Mouse (Mus musculus) heart, postnatal 14 days (tissue): ENCODE measurements around the gene Esp4. TPM values are rescaled to one million over a fixed set of nuclear protein-coding genes. Genes with fewer than 3 reads are reported as not detected.
"Not testable (repeated sequence)": the region's sequence is repeated elsewhere in the genome, so short reads cannot be mapped to it uniquely, and the experiment has no call there.

Experiments used
- DNase-seq, 2 experiments: peaks; one replicate each; pipeline ENCODE4 v3.0.0; 2021 to 2022
- intact Hi-C: fragments of 180-260 bp; cut with DNase I; formaldehyde crosslinking; loops from one replicate; pipeline ENCODE4 v1.15.1; 2025
- long read RNA-seq, 2 experiments: library from polyadenylated mRNA; stranded (forward); transcript quantifications; one replicate each; pipeline ENCODE4 v2.0.0; 2021
- total RNA-seq, 2 experiments: library from RNA; stranded (reverse); gene quantifications; 2 replicates each; pipeline ENCODE4 v1.2.3; 2021

Esp4 gene
- total RNA-seq = not detected
- long read RNA-seq, experiment 1 = 0 reads
- long read RNA-seq, experiment 2 = 0 reads

- DNase-seq = no peak
- intact Hi-C loops = no loop called here
Measured at GRCm38 (mm10) chr17:40598294-40598693, at the start of gene Esp4. Esp4 (plus strand) TSS chr17:40598594.

DNA sequence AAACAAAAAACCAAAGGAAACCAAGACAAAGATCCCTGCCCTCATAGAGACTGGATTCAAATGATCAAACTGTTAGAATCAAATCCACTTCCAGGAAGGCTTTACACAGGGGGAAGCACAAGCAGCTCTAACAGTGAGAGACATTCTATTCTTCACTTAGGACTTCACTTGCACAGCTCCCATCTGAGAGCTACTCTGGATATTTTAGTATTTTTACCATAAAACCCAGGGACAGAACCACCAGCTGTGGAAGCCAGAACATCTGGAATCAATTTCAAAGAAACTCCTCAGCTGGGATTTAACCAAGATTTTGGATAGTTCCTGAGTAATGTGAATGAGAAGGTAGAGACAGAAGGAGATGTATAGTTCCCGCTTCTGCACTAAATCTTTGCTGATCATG lies 44.9 kb upstream of the Esp4 start:
- intact Hi-C loops = no loop called here
- DNase-seq = no peak

DNA sequence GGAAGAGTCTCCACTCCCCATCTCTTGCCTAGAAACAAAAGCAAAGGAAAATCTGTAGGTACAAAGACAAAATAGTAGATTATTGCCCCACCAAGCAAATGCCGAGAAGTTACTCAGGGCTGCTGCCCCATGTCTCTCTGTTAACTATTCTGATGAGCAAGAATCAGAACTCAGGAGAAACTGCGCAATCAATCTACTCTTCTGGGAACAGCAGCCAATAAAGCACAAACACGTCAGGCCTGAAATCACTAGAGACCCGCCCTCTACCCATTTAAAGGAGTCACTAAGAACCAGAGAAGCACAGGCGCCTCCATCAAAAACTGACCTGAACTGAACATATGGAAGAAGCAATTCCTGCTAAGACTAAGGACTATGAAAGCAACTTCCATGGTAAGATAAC lies 37.2 kb upstream of the Esp4 start, which contains the start of gene Esp6:
Gene Esp6 (plus strand): TSS at position 301 of the 400 bp plus-strand sequence.
- no peak for DNase-seq
- intact Hi-C loops = no loop called here

DNA sequence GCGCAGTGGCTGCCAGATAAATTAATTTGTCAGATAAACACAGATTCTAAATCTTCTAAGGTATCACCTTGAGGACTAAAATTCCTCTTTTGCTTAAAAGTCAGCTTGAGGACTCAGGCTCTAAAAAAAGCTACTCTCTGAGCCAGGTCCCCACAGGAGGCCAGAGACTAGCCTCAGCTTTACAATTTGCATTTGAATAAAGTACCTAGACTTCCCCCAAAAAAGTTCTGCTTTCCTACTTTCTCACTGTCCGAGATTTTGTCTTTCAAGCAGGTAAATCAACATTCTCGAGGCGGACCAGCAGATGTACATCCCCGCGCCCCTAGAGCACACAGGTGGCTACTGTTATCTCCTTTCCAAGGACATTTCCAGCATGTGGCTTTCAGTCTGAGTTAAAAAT lies 14.5 kb upstream of the Esp4 start:
- DNase-seq, intact Hi-C loops: not testable (repeated sequence)

GRCm38 (mm10) chr17:40591297-40591696 lies 7.1 kb upstream of the Esp4 start:
- DNase-seq = no peak
- intact Hi-C loops = no loop called here

DNA sequence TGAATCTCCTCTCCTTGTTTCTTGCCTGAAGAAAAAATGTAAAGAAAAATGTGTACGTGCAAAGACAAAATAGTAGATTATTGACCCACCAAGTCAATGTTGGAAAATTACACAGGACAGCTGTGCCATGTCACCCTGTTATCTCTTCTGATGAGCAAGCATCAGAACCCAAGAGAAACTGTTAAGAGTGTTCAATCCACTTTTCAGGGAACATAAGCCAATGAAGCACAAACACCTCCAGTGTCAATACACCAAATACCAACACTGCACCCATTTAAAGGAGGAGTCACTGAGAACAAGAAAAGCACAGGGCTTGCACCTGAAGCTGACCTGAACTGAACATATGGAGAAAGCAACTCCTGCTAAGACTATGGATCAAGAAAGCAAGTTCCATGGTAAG lies 33.4 kb downstream of the Esp4 start, which contains the start of gene Esp3:
Gene Esp3 (plus strand): TSS at position 301 of the 400 bp plus-strand sequence.
- intact Hi-C loops, DNase-seq: not testable (repeated sequence)

Other genes with a start within 250 kb of the Esp4 start
- not detected for gene Esp8, start 78.6 kb upstream of the Esp4 start, total RNA-seq
- not detected for gene Esp6, start 37.1 kb upstream of the Esp4 start, total RNA-seq
- gene Esp3, start 33.5 kb downstream of the Esp4 start, total RNA-seq = not detected
- gene Esp1, start 128.5 kb downstream of the Esp4 start, total RNA-seq = not detected
- gene Crisp2, start 208.4 kb downstream of the Esp4 start, total RNA-seq = not detected
- under 1 TPM; 0.26 to 0.32 TPM for gene Rhag, start 212.5 kb downstream of the Esp4 start, total RNA-seq